Mouse (Mus musculus): Measurements from ENCODE around the gene Slc51b.
A peak's percentile ranks its signal among the peaks of the same experiment; 100 is the strongest.

Slc51b gene

GRCm38 (mm10) chr9:65422760-65423501 is at the start of gene Slc51b:
Gene Slc51b, minus strand, starts transcription at chr9:65422955.
- DNase-seq (ENCODE audit: low read depth, low spot score) = no peak

- no peak for DNase-seq (ENCODE audit: low read depth, low spot score)
Measured at GRCm38 (mm10) chr9:65467686-65468085, 44.9 kb upstream of the Slc51b start.

GRCm38 (mm10) chr9:65465241-65465640 is 42.5 kb upstream of the Slc51b start:
- no peak for DNase-seq (ENCODE audit: low read depth, low spot score)

- DNase-seq (ENCODE audit: low read depth, low spot score) = no peak
Measured at GRCm38 (mm10) chr9:65464161-65464560, 41.4 kb upstream of the Slc51b start.

DNA sequence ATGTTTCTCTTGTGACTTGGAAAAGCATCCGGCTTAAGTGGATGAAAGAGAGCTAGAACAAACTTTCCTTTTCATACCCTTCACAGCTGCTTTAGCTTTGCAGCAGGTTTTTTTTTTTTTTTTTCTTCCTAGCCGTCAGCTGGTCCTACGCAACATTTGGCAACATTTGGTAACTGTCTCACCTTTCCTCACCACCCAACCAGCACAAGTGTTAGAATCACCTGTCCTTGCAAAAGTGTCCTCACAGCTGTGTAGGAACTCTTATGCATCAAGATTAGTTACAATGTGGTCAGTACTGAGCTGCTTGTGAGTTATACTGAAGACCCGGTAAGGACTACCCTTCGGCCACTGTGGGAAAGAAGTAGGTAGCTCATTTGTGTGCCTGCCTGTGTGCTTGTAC is 39.8 kb upstream of the Slc51b start:
- DNase-seq (ENCODE audit: low read depth, low spot score) = no peak

DNA sequence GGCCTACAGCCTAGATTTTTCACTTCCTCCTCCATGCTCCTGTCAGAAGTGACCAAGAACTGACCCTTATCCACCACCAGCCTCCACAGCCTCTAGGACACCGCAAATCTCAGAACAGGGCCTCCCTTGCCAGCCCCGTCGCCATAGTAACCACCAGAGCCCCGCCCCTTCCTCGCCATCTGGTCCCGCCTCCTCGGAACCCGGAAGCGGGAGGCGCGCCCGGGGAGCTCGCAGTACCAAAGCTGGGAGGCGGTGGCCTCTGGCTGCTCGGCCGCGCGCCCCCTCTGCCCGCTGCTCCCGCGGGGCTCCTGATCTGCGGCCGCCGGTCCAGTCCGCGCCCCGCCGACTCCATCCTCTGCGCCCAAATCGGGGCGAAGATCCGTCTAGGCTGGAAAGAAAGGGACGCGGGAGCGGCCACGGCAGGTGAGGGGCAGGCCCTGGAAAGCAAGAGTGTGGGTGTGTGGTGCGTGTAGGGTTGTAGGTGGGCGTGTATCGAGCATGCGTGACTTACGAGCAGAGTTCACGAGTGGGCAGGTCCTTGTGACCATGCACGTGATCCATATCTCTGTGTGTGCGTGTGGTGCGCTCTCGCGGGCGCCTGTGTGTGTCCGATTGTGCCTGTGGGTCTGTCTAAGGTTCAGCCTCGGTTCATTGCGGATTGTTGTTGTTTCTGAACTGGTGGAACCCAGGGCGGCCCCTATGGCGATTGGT is 38.1 kb upstream of the Slc51b start, which contains the start of gene Spg21:
Gene Spg21, plus strand, starts transcription at position 216 of the 711 bp plus-strand sequence.
- DNase-seq (ENCODE audit: low read depth, low spot score) = peak; percentile 80

GRCm38 (mm10) chr9:65460198-65460597 is 37.4 kb upstream of the Slc51b start:
- no peak for DNase-seq (ENCODE audit: low read depth, low spot score)

GRCm38 (mm10) chr9:65458975-65459374 is 36.2 kb upstream of the Slc51b start:
- no peak for DNase-seq (ENCODE audit: low read depth, low spot score)

- DNase-seq (ENCODE audit: low read depth, low spot score) = no peak
Measured at GRCm38 (mm10) chr9:65447951-65448350, 25.2 kb upstream of the Slc51b start.

GRCm38 (mm10) chr9:65444692-65445091 is 21.9 kb upstream of the Slc51b start:
- DNase-seq (ENCODE audit: low read depth, low spot score) = no peak

GRCm38 (mm10) chr9:65435671-65436301 is 13.0 kb upstream of the Slc51b start, which contains the start of gene Mtfmt:
Gene Mtfmt, plus strand, starts transcription at chr9:65435782.
- peak; percentile 84 for DNase-seq (ENCODE audit: low read depth, low spot score)

- DNase-seq (ENCODE audit: low read depth, low spot score) = no peak
Measured at GRCm38 (mm10) chr9:65435211-65435610, 12.5 kb upstream of the Slc51b start.

DNA sequence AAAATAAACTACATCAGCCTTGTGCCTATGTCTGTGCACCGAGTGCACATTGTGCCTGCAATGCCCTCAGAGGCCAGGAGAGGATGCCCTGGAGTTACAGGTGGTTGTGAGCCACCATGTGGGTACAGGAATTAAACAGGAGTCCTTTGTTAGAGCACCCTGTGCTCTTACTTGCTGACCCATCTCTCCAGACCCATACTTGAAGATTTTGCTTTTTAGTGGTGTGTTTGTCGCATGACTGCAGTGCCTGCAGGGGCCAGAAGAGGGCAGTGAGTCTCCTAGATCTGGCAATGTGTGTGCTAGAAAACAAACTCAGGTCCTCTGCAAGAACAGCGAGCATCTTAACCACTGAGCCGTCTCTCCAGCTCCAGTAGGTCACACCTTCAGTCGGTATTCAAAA is 11.4 kb upstream of the Slc51b start:
- peak; percentile 59 for DNase-seq (ENCODE audit: low read depth, low spot score)

- DNase-seq (ENCODE audit: low read depth, low spot score) = peak; percentile 47
Measured at GRCm38 (mm10) chr9:65432236-65432635, 9.5 kb upstream of the Slc51b start.

DNA sequence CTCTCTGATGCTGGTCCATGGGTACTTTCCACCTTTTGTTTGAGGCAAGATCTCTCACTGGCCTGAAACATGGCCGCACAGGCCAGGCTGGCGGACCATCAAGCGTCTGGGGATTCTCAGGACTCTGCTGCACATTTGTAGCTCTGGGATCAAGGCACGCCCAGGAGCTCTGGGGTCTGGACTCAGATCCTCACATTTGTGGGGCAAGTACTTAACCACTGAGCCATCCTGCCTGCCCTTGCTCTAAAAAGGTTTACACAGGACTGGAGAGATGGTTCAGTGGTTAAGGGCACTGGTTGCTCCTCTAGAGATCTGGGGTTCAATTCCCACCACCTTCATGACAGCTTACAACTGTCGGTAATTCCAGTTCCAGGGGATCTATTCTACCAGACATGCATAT is 8.2 kb upstream of the Slc51b start:
- no peak for DNase-seq (ENCODE audit: low read depth, low spot score)

GRCm38 (mm10) chr9:65430401-65430800 is 7.6 kb upstream of the Slc51b start:
- DNase-seq (ENCODE audit: low read depth, low spot score) = no peak

DNA sequence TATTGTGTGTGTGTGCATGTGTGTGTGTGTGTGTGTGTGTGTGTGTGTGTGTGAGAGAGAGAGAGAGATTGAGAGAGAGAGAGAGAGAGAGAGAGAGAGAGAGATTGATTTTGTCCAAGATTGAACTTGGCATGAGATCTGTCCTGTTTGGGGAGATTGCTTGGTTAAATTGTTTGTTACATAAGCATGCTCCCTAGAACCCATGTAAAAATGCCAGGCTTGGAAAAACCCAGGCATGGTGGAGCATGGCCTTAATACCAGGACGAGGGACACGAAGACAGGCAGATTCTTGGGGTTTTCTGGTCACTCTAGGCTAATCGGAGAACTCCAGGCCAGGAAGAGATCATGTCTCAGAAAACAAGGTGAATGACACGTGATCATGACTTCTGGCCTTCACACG is 5.2 kb upstream of the Slc51b start:
- DNase-seq (ENCODE audit: low read depth, low spot score) = no peak

- DNase-seq (ENCODE audit: low read depth, low spot score) = no peak
Measured at GRCm38 (mm10) chr9:65427511-65427910, 4.8 kb upstream of the Slc51b start.

DNA sequence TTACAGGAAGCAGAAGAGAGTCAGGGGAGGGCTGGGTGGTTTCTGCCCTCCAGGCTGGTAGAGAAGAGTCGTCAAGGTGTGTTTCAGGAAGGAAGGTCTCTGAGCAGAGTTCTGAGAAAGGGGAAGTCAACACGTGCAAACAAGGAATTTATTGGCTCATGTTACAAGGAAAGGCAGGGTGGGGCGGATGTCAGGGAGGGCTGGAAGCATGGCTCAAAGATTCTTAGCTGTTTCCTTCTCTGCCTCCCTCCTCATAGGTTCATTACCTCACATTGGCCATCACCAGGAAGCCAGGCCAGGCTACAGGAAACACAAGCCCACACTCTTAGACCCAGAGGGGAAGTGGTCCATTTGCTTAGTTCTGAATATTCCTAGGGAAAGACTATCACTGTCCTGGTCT is 1.6 kb upstream of the Slc51b start:
- no peak for DNase-seq (ENCODE audit: low read depth, low spot score)

GRCm38 (mm10) chr9:65419633-65420032 is 3.1 kb downstream of the Slc51b start:
- no peak for DNase-seq (ENCODE audit: low read depth, low spot score)

- DNase-seq (ENCODE audit: low read depth, low spot score) = no peak
Measured at GRCm38 (mm10) chr9:65417738-65418137, 5.0 kb downstream of the Slc51b start.

GRCm38 (mm10) chr9:65411326-65411725 is 11.4 kb downstream of the Slc51b start:
- no peak for DNase-seq (ENCODE audit: low read depth, low spot score)

DNA sequence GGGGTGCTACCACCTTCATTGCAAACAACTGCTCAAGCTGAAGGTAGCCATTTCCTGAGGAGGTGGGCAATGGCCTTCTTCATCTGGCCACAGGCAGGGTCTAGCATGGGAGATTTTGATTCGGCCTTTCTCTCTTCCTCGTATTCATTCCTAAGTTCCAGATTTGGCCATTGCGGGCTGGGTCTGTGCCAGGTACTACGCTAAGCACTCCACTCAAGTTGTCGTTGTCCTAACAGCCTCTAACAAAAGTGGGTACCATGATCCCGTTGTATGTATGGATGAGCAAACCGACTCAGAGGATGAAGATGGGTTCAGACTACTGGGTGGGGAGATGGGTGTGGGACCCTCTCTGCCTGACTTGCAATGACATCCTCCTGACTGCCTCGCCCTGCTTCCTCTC is 12.4 kb downstream of the Slc51b start:
- no peak for DNase-seq (ENCODE audit: low read depth, low spot score)
